Mouse (Mus musculus): ENCODE data around the gene Ush2a.

DNA sequence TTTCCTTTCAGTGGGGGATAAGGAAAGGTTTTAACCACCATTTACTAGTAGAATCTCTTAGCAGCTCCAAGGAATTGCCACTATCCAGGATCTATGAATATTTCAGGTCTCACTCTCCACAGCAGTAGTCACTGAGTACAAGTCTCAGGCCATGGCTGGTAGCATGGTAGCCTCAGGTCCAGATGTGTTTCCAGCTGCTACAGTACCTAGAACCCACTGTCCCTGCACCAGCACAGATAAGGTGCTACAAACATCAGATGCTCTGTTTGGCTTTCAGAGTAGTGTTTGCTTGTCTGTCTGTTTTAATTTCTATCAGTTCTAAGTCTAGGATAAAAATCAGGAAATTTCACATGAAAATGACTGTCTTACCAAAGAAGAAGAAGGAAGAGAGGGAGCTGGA, 202.8 kb downstream of the Ush2a start:
- TF ChIP-seq CTCF (IDR thresholded peaks at IDR 0.05; ENCODE audit: low read depth) (no peak), EP300 (IDR thresholded peaks at IDR 0.05; ENCODE audit: low read depth) (no peak)
